Mouse (Mus musculus) megakaryocyte, embryonic 14.5 days (primary cell): ENCODE measurements around the gene Abhd5.

Experiments used
- FLI1 ChIP-seq: IDR thresholded peaks from 2 replicates; pipeline ENCODE4 v1.6.1; 2012; ENCODE audit warnings: low read length, inconsistent platforms, mixed read lengths
- GATA1 ChIP-seq: IDR thresholded peaks from 3 replicates; pipeline ENCODE4 v1.6.1; 2012; ENCODE audit warnings: mixed read lengths, low read length, inconsistent platforms, borderline replicate concordance

GRCm38 (mm10) chr9:122316562-122316961, 34.8 kb upstream of the Abhd5 start:
- no peak for TF ChIP-seq GATA1
- no peak for TF ChIP-seq FLI1
